Mouse (Mus musculus): ENCODE data around the gene Ephb1.

Ephb1 gene

DNA sequence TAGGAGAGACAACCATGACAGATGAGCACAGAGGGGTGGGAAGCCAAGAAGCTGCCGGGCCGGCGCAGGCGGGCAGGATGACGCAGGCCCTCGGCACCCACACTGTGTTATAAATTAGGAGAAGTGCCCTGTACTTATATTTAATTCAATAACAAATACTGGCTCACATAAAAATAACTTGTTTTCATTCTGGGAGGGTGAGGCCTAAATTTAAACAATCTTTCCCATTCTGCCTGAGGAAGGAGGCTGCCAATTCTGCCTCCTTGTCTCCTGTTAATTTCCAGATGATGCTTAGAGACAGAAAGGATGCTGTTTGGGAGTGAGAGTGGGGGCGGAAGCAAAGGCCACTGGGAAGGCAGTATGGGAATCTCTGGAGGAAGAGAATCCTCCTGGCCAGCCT lies 215.8 kb downstream of the Ephb1 start:
- DNase-seq = no peak

DNA sequence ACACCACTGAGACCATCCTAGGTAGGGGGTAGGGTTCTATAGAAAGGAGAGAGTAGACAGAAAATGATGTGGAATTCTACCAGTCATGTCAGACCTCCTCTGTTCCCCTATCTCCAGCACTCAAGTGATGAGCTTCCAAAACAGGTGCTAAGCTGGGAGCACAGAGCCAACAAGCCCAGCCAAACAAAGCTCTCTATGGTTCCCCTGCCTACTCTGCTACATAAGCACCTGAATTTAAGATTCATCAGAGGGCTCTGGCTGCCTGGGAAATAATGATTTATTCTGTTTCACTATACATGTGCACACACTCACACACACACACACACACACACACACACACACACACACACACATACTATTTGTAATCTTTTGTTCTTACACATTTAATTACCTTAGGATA lies 216.3 kb downstream of the Ephb1 start:
- DNase-seq = no peak

DNA sequence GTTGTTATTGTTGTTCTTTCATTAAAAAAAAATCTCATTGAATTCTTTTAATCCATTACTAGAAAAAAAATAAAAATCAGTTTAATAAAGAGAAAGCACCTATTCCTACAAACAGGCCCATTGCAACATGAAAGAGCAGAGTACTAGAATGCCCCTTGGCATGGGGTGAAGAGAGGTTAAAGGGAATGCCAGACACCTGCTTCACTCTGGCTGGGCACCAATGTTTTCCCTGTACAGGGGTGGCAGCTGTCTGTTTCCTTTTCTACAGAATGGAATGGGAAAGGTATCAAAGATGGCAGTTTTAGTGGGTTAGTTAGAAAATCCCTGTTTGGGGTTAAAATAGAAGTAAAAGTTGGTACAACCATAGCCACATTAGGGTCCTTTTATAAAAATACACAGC lies 224.0 kb downstream of the Ephb1 start:
- no peak for DNase-seq

DNA sequence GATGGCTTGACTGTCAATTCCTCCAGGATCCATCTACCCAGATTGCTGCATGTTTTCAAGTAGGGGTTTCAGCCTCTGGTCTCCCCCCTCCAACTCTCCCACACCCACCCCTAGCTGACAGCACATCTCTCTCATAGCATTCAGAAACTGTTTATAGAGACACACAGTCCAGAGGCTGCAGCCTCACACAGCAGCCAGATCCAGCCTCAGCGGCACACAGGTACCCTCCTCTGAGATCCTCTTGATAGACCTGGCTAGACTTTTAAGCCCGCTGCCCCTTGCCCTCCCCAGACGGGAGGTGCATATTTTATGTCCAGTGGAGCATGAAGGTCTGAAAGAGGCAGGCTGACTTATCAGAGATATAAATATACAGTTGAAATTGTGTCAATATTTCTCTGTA lies 228.0 kb downstream of the Ephb1 start:
- no peak for DNase-seq

DNA sequence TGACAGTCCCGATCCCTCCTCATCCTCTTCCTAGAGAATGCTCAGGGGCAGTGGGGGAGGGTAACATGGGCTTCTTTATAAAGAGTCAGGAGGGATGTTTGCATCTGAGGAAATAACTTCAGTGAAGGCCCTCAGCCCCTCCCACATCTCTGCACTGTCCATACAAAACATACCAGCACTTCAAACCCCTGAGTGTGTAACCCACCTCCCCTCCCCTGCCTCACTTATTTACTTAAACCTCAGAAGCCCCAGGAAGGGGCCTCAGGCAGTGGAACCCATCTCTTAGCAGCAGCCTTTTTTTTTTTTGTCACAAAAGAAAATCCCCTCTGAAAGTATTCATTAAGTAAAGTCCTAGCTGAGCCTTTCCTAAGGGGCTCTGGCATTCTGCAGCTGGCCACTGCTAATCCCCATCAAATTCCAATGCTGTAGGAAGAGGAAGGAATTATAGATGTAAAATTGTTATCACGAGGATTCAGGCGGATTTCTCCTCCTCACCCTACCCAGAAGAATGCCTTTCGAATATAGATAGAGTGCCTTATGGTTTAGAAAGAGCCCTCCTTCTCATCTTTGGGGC lies 231.5 kb downstream of the Ephb1 start:
- no peak for DNase-seq

DNA sequence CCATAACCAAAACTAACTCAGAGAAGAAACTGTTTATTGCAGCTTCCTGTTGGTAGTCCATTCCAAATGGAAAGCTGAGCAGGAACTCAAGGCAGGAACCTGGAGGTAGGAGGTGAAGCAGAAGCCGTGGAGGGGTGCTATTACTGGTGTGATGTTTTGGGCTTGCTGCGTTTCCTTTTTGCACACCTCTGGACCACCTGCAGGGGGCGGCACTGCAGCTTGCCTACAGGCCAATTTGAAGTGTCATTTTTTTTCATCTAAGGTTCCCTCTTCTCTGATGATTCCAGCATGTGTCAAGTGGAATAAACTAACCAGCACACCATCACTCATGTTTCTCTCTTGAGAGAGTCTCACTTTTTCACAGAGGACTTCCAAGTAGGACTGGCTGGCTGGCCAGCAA lies 235.1 kb downstream of the Ephb1 start:
- DNase-seq = no peak

DNA sequence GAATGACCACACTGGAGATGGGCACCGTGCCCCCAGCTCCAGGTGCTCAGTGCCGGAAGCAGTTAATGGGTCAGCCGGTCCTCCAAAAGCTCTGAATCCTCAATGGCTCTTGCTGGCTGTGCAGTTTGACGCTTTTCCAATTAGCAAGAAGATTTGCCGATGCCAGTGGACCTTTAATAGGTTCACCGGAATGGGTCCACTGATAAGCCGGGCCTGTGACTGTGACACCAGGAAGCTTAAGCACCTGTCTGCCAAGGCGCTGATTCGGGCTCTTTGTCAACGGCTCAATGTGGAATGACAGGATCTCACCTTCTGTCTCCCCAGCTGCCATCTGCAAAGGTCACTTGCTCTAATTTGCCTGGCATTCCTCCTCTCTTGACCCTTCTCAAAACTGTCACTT lies 239.2 kb downstream of the Ephb1 start:
- DNase-seq = peak; percentile 30

DNA sequence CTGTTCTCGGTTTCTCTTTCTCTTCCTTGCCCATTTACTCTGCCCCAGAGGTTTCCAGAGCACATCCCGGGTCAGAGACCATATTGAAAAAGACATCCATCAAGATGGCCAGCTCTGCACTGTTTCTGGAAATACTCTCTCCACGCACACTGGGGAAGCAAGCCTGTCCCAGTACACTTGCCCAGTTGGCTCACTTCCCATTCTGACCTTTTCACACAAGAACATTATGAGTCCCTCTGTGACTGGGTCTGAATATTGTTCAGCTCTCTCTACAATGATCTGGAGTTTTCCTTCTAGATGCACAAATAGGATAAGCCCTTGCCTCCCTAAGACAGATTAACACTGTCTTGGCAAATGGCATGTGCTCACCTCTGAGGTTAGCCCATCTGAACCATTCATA lies 243.0 kb downstream of the Ephb1 start:
- no peak for DNase-seq

DNA sequence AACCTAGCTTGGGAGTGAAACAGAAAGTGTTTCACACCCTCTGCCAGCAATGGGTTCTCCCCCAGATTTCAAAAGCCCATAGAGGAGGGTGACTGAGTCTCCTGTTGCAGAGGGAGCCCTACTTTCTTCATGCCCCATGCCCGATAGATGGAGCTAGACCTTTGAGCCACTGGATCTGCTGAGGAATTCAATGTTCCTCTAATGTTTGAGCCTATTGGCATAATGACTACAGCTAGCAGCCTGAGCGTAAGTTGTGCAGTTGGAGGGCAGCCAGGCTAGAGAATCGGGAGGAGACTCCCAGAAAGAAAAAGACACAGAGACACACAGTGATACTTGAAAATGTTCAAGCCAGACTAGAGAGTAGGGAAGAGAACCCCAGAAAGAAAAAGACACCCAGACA lies 246.5 kb downstream of the Ephb1 start:
- no peak for DNase-seq

DNA sequence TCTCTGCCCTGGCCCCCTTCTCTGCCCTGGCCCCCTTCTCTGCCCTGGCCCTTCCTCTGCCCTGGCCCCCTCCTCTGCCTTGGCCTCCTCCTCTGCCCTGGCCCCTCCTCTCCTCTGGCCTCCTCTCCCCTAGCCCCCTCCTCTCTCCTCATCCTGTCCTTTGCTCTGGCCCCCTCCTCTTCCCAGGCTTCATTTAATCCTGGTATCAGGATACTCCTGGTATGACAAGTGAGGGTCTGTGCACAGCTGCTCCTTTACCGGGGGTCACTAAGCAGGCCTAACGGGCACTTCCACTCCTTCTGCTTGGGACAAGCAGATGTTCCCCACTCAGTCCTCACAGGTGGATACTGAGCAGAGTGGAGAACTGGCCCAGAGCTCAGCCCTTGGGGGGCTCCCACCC lies 247.3 kb downstream of the Ephb1 start:
- DNase-seq = no peak

DNA sequence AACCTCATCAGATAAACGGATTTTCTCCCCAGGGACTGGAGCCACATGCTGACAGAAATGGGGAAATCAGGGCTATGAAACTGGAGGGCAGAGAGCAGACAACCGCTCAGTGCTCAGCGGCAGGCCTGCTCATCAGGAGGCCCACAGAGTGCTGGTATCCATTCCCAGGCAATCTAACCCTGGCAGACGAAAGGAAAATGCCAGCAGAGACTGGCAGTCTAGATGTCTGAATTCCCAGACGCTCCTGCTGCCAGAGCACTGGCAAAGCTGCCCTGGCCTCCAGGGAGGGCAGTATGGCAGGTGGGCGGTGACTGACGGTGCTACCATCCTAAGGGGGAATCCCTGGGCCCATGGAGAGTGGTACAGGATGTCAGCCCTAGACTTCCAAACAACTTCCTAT lies 257.7 kb downstream of the Ephb1 start:
- DNase-seq = no peak

DNA sequence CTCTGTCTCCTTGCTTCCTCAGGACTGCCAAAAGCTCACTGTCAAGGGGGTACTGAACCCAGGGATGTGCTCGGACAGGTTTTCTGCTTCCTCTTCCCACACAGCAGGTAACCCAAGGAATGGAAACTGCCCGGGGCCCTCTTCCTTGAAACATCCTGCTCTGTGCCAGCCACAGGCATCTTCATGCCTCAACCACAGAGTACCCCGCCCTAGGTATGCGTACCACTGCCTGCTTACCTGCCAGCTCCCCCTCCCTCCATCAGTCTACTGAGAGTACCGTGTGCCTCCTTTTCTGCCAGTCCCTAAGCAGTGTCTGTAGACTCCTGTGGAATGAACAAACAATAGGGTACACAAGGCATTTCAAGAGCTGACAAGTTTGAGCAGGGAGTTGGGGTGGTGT lies 265.9 kb downstream of the Ephb1 start:
- no peak for DNase-seq

DNA sequence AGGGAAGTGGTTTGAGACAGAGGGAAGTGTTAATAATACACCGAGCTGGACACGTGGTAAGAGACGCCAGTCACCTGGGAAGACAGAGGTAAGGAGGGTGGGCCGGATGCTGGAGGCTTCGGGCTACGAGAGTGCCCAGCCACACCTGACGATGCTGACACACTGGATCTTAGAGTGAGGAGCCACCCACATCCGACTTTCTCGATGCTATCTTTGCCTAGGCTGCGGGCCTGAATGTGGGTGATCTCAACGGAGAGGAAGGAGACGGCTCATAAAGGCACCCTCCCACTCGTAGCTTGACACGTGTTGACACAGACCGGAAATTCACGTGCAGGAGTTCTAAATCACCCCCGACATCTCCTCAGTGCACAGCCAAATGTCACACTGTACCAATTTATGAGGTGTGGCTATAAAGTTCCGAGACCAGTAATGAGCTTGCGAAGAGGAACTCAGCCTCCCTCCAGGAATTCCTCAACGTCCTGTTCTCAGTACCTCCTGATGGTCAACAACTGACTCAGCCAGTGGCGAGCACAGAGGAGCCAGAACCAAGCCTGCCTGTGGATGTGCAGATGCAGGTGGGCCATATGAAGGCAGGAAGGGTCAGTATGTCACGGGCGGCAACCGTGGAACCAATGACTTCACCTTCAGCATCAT lies 268.3 kb downstream of the Ephb1 start:
- DNase-seq = no peak

DNA sequence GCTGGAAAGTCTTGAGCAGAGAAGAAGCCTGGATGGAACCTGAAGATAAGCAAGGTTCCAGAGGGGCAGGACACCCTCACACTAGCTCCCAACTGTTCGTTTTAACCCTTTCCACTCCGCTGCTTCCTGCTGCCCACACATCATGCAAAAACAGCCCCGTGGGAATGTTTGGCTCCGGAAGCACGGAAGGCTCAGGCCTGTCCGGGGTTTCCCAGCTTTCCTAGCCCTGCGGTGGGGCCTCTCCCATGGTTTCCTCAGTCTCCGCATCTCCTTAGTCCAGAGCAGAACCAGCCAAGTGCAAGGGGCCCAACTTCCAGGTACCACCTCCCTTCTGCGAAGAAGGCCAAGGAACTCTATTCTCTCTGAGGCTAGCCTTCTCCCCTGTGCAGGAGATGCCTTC lies 269.0 kb downstream of the Ephb1 start:
- DNase-seq = no peak

DNA sequence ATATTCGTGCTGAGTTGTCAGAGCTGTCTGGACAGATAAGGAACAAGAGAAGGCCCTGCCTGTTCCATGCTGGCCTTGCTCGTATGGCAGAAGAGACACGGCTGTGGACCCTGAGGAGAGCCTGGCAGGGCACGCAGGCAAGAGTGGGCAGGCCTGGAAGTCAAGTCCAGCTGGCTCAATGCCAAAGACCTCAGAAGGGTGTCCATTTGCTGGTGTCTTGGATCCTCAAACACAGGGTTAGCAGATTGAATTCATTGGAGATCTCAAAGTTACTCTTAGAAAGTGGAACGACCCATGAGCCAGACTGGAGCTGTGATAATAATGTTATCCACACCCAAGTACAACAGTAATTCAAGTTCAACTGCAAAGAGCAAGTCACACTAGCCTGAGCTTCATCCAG lies 273.6 kb downstream of the Ephb1 start:
- no peak for DNase-seq

DNA sequence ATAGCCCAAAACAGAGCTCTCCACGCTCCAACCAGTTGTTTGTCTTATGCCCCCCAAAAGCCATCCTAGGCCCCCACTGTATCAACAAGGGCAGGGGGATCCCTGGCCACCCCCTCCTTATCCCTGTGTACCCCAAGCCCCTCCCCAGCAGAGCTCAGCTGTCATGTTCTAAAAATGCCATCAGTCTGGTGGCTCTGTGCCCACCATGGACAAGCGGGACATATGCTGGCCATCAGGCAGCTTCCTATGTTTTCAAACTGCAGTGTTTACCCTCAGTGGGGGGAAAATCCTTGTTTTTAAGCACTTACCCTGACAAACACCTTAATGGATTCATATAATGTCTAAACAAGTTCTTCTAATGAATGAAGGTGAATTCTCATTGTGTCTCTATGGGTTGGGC lies 275.3 kb downstream of the Ephb1 start:
- no peak for DNase-seq

DNA sequence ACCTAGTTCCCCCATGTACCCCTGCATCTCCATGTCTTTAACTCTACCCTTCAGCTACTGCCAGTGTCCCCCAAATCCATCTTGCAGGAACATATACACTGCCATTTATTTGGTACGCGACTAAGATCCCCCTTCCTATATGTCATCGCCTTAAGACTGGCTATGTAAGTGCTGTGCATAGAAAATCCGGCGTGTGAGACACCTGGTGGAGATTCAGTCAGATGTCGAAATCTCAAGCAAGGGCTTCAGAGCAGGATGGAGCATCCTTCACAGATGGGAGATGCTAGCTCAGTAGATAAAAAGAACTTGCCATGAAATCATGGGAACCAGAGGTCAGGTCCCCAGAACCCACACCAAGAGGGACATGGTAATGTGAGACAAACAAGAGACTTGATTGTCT lies 276.3 kb downstream of the Ephb1 start:
- no peak for DNase-seq

DNA sequence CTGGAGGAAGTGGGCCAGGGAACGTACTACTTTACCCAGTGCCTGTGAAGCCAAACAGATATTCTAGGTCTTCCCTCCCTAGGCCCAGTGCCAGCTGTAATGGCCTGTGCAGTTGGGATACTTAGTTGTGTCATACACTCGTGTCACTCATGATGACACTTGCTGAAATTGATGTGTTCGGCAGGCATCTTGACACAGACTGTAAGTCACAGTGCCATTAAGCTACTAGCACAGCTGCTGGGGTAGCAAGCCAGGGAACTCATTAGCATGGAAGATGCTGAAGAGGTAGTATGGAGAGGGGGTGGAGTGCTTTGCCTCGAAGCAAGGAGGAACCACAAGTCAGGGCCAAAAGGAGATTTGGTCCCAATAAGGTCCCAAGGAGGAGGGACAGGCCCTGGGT lies 279.0 kb downstream of the Ephb1 start:
- DNase-seq = peak; percentile 33

DNA sequence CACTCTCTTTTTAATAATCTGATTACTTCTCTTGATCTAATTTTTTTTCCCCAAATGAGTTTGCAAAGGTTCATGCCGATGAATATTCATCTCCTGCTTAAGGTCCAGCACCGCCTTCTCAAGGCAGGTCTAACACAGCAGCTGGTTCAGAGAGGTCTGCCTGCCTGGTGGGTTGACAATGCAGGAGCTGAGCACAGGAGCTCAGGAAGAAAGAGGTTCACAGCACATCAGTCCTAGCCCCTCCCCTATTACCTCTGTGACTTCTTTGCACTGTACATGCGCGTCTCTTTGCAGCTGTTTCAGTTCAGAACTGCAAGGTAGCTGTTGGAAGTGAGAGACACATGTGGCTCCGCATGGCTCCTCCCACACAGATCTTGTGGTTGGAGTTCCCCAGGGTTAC lies 281.1 kb downstream of the Ephb1 start:
- no peak for DNase-seq

DNA sequence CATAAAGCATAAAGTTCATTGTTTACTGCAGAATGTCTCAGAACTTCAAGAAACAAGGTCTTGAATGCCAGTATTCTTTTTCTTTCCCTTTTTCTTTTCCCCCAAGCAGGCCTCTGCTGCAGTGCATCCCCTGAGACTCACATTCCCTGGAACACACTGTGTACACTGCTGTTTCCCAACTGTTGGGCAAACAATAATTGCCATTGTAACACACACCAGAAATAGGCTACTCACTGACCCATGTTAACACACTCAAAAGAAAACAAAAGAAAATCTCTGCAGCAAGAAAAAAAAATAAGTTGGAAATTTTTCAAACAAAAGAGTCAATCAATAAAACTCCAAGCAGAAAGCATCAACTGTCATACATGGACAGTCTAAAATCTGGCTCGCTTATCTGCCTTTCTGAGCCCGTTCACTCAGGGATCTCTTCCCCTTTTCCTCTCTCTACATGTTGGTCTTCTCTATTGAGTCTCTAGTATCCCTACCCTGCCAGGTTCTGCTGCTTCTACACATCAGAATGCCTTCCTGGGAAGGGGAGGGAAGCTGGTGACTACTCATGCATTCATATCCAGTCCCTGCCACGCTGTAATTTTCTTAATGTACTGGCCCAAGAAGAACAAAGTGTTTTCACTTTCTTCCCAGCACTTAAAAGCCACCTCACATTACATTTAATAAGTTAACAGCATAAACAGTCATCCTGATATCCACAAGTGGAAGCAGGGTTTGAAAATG lies 285.2 kb downstream of the Ephb1 start:
- peak; percentile 77 for DNase-seq

DNA sequence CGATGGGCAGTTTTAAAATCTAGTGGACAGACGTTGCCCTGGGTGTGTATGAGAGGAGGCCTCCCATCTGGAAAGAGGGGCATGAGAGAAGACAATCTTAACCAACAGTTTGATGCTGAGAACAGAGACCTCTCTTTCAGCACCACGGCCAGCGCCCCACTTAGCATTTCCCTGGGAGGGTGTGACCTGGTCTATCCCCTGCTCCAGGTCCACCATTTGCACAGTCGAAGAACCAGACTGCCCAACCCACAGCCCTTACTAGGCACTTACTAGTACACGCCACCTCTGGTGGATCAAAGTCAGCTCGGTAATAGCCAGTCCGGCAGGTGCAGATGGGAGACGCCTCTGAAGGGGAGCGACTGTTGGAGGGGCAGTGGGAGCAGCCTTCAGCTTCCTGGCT lies 287.9 kb downstream of the Ephb1 start:
- DNase-seq = peak; percentile 72

DNA sequence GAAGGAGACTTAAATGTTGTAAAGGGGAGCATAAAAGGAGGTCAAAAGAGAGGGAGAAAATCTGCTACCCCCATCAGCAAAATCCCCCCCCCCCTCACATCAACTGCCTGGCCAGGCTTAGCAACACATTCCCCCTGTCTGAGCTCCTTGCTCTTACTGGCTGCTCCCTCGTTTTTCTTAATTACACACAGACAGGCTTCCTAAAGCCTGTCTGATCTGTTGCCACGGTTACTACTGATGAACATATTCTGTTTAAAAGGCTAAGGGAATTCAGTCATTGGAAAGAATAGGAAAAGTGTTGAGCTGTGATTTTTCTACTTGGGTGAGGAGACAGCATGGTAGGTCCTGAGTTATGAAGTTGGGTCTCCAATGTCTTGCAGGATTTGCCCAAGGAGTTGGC lies 308.6 kb downstream of the Ephb1 start:
- peak; percentile 32 for DNase-seq

DNA sequence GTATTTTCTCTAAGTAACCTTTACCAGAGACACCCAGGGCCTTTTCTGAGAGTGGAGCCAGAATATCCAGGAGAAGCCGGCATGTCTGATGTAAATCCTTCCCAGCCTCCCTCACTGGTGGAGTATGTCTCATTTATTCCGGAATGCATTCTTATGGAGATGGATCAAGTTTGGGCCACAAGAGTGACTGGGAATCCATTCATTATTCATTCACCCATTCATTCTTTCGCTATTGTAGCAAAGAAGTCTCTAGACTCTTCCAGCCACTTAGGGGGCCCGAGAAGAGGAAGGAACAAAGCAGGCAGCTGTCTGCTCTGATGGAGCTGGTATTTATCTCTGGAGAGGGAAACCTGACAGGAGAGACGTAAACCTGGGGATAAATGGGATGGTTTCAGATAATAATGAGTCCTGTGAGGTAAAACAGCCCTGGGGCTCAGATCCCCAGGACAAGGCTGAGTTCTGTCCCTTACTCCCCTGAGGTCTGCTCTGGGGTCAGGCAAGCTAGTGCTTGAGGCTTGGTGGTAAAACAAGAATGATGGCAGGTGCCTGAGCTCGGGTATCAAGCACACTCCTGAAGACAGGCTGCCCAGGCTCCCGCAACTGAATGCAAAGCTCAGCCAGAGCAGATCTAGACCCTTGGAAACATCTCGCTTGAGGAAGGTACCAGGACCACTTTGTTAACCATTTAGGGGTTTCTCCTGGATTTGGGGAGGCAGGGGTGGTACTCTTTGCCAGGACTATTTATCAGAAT lies 309.2 kb downstream of the Ephb1 start:
- no peak for DNase-seq
